Mouse (Mus musculus) CD4-positive helper T cell, adult 2 months (primary cell): ENCODE data around the gene Olfr576.

ENCODE experiments used
- DNase-seq: peaks from one replicate; pipeline ENCODE4 v3.0.0-alpha.2; 2012; ENCODE audit warnings: low read depth, missing footprints, low spot score

Gene Olfr576

DNA sequence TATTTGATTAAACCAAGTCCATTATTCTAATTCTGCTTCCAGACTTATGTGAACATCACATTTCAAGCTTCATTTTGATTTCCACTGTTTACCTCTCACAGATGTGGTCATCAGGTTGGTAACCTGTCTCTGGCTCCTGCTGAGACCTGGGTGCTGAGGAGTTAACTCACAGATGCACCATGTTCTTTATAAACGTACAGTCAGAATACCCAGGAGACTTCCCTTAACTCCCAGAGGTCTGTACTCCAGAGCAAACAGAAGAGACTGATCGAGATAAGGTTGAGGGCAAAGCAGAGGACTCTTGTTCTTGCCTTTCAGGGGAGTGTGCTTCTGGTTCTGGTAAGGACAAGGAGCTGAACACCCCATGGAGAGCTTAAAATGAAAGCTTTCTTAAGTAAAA is at the start of gene Olfr576:
Gene Olfr576 (plus strand): TSS at position 301 of the 400 bp plus-strand sequence.
- DNase-seq = no peak

DNA sequence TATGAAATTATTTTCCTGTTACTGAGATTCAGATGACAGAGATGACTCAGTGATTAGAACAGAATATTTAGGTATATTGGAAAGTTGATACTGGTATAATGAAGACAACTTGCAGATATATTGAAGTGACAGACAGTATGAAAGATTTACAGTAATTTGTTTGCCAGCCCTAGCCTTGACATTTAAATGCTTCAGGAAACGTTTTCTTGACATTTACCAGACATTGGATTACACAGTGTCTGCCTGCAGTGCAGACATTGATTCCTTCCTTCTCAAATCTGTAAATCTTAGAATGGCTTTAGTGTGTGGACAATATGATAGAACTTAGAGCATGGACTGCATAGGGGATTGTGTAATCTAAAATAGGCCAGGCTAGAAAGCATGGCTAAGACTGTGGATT is 47.2 kb upstream of the Olfr576 start:
- DNase-seq = no peak

DNA sequence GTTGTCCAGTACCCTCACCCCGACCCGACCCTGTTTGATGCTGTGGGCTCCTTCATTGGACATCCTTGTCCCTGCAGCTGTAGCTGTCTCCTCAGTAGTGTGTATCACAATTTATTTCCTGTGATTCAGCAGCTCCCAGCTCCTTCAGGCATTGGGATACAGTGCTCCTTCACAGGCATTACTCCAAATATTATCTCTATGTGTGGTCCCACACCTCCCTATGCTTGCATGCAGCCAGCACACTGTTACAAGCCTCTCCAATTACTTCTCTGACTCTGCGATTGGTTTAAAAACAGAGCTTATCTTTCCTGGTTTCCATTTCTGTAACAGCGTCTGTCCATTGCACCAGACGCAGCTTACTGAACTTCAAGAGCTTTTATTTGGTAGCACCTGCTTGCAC is 46.1 kb upstream of the Olfr576 start:
- no peak for DNase-seq

- peak; percentile 1 for DNase-seq
Measured at GRCm38 (mm10) chr7:102917032-102917875, 45.2 kb upstream of the Olfr576 start, which contains the start of gene Olfr571. Gene Olfr571, minus strand, starts transcription at chr7:102917536.

DNA sequence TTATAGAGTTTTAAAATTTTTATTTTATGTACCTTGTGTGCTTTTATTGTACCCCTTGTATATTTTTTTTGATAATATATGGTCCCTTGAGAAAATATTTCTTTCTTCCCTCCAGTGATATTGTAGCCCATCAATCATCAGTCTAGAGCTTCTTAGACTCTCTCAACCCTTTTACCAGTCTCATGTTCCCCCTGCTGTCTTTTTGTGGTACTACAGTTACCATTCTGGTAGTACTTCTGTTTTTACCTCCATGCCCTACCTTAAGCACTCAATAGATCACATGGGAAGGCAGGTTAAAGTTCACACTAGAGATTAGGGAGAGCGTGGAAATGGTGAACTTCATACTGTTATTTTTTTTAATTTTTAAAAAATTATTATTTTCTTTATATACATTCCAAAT is 42.8 kb upstream of the Olfr576 start:
- DNase-seq = peak; percentile 37

GRCm38 (mm10) chr7:102924109-102924508 is 38.4 kb upstream of the Olfr576 start, which contains the start of gene Olfr572:
Gene Olfr572, plus strand, starts transcription at chr7:102924409.
- DNase-seq = no peak

DNA sequence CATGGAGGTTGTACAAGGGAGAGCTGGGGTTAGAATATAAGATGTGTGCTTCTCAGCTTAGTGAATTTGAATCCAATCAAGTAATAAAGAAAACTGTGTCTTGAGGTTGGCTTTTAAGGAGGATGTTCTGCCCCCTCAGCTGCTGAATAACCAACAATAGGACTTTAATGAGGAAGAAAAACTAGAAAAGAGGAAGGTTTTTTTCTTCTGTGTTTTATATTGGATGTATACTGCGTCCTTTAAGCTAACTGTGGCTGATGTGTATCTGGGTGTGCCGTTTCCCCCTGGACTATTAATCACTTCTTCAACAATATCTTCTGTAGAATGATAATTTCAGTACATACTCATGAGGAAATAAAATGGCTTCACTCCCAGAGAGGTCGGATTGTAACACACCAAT is 35.4 kb upstream of the Olfr576 start:
- DNase-seq = no peak

DNA sequence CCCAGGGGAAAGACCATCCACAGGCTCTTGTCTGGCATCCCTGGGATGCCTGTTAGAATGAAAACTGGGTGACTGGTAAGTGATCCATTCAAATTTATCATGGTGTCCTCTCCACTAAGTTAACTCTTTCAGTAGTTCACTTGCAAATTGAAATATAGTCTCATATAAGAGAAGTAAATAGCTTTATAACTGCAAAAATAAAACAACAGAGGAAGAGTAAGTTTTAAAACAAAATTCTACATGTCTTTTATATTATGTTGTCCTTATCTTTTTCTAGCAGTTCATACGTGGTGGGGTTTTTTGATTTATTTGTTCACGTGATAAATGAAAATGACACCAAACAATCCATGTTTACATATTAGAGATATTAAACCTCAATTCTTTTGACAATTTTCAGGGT is 20.0 kb upstream of the Olfr576 start, which contains the start of gene Olfr573-ps1:
Gene Olfr573-ps1 (minus strand): TSS at position 101 of the 400 bp plus-strand sequence.
- no peak for DNase-seq

DNA sequence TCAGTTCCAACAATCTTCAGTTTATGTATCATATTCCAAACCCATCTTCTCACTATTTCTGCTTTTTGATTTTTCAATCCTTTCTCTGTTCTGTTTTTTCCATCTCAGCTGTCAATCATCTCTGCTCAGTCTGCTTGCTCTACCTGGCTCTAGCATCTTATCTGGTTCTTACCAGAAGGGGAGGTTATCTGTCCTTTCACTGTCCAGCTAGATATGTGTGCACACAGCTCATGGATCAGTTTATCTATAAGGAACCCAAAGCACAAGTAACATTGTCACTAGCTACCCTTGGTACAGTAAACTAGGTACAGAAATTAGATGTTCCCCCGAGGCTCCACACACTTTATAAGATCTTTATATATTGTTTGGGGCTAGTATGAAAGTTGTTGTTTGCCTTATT is 19.0 kb upstream of the Olfr576 start:
- no peak for DNase-seq

GRCm38 (mm10) chr7:102948167-102948566 is 14.3 kb upstream of the Olfr576 start, which contains the start of gene Olfr574:
Gene Olfr574, plus strand, starts transcription at chr7:102948467.
- no peak for DNase-seq

DNA sequence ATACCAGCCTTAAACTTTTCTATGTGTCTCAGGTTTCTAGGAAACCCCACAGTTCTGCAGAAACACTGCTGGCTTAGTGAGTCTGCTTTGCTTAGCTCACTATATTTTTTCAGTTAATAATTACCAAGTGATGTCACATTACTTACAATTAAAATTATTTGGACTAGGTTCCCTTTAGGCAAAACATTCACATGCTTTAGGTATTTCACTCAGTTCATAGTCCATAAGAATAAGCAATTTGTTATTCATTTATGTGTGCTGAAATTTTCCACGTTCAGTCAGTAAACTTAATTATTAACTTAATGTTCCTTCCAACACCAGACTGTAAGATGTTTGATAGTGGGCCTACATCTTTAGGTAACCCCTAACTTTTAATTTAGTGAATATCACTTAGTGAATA is 11.7 kb upstream of the Olfr576 start:
- no peak for DNase-seq

GRCm38 (mm10) chr7:102958137-102958536 is 4.3 kb upstream of the Olfr576 start:
- DNase-seq = no peak

- no peak for DNase-seq
Measured at GRCm38 (mm10) chr7:102958593-102958992, 3.9 kb upstream of the Olfr576 start, which contains the start of gene Olfr575. Gene Olfr575, minus strand, starts transcription at chr7:102958775.

DNA sequence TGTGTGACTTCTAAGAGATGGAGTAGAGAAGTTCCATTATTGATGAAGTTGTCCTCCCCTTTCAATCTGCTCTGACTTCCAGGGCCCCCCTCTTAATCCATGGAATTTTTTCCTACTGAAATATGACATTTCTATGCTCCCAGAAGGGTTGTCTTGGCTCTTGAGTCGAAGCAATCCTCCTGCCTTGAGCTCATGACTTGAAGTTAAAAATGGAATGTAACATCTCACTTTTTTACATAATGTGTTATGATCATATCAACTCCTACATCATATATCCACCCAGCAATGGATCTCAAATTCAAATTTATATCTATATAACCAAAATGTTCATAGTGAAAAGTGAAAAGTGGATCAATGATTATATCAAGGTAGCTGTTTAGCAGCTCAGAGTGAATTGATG is 11.9 kb downstream of the Olfr576 start:
- DNase-seq = no peak

DNA sequence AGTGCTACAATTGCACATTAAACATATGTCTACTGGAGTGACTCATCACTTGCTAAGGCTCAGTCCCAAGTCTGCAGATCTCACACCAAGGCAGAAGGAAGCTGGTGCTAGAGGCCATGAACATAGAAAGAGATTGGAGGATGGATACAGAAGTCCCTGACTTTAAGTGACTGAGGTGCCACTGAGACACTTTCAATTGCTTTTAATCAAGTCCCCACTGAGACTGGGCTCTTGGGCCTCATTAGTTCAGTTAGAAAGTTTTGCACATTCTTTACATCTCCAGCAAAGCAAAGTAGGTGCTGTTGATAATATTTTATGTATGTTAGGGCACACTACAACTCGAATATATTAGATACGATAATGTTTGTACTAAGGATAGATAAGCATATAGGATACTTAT is 13.4 kb downstream of the Olfr576 start, which contains the start of gene Olfr577:
Gene Olfr577 (minus strand): TSS at position 101 of the 400 bp plus-strand sequence.
- DNase-seq = no peak

GRCm38 (mm10) chr7:102989224-102989623 is 26.8 kb downstream of the Olfr576 start, which contains the start of gene Olfr578:
Gene Olfr578, minus strand, starts transcription at chr7:102989324.
- DNase-seq = no peak
